Mouse (Mus musculus) limb, embryonic 14.5 days (tissue): Measurements from ENCODE around the gene Atp5mpl. TPM values are rescaled to one million over a fixed set of nuclear protein-coding genes. Genes with fewer than 3 reads are reported as not detected.

ENCODE experiments used
- ATAC-seq: fragments of 200-750 bp; cut with Nextera tagmentation; 2 replicates; pipeline ENCODE4 v1.8.0; 2017; ENCODE audit warnings: low read depth, moderate number of reproducible peaks, moderate TSS enrichment; ENCODE audit not compliant: low FRiP score
- DNase-seq: peaks from one replicate; pipeline ENCODE4 v3.0.0-alpha.2; 2015; ENCODE audit warnings: low spot score
- H3K27ac ChIP-seq: fragments of 300-500 bp; sonication (generic); replicated peaks from 2 replicates; pipeline ENCODE4 v1.5.1; 2014; ENCODE audit warnings: low read depth, mild to moderate bottlenecking, low read length, moderate library complexity, mixed read lengths
- H3K27me3 ChIP-seq: fragments of 300-500 bp; sonication (generic); 2 replicates; pipeline ENCODE4 v1.6.1; 2014; ENCODE audit warnings: low read length, mixed read lengths; ENCODE audit not compliant: control insufficient read depth, insufficient read depth
- H3K36me3 ChIP-seq: fragments of 300-500 bp; sonication (generic); 2 replicates; pipeline ENCODE4 v1.6.1; 2014; ENCODE audit warnings: mild to moderate bottlenecking, low read length, moderate library complexity, mixed read lengths; ENCODE audit not compliant: control insufficient read depth, insufficient read depth
- H3K4me1 ChIP-seq: fragments of 300-500 bp; sonication (generic); 2 replicates; pipeline ENCODE4 v1.6.1; 2014; ENCODE audit warnings: antibody characterized with exemption, low read length, mixed read lengths; ENCODE audit not compliant: control insufficient read depth, insufficient read depth
- H3K4me2 ChIP-seq: fragments of 300-500 bp; sonication (generic); replicated peaks from 2 replicates; pipeline ENCODE4 v1.6.1; 2014; ENCODE audit warnings: low read depth, mild to moderate bottlenecking, low read length, moderate library complexity; ENCODE audit not compliant: severe bottlenecking
- H3K4me3 ChIP-seq: fragments of 300-500 bp; sonication (generic); replicated peaks from 2 replicates; pipeline ENCODE4 v1.5.1; 2014; ENCODE audit warnings: low read length
- H3K9ac ChIP-seq: fragments of 300-500 bp; sonication (generic); 2 replicates; pipeline ENCODE4 v1.6.1; 2014; ENCODE audit warnings: mild to moderate bottlenecking, low read depth, low read length, moderate library complexity; ENCODE audit not compliant: severe bottlenecking
- H3K9me3 ChIP-seq: fragments of 300-500 bp; sonication (generic); 2 replicates; pipeline ENCODE4 v1.6.1; 2016; ENCODE audit warnings: low read length; ENCODE audit not compliant: control insufficient read depth
- POLR2A ChIP-seq: fragments of 200-500 bp; IDR thresholded peaks from 2 replicates; pipeline ENCODE4 v1.8.0; 2012; ENCODE audit warnings: inconsistent platforms, mild to moderate bottlenecking, moderate library complexity, borderline replicate concordance; ENCODE audit not compliant: insufficient read depth, insufficient read length; ENCODE audit errors: extremely low read depth
- WGBS: fragments of 180-500 bp; shearing (Covaris S2); extraction: QIAGEN DNeasy Blood & Tissue Kit; methylation state at CpG from one replicate; pipeline ENCODE4 v1.1.7; 2014; 5-methylcytosine and 5-hydroxymethylcytosine counted together
- polyA plus RNA-seq, 2 experiments: library from polyadenylated mRNA; depleted of rRNA in 1 of 2; stranded (reverse) in 1 of 2; unstranded in 1 of 2; fragments of >200 nt; fragmentation: Nextera tagmentation in 1 of 2; extraction: Ambion mirVana in 1 of 2; gene quantifications; 2 replicates each; pipeline versions ENCODE4 v1.2.1 to v1.2.3; 2012 to 2014

The Atp5mpl gene
- polyA plus RNA-seq, 2 experiments: 174 to 677 TPM

- Histone ChIP-seq H3K36me3 (no peaks in the 10 kb centered on the region), H3K9ac (0 out of 2 replicates have a peak overlapping the region, but pooled peaks have one; percentile 3), H3K9me3 (no peaks in the 10 kb centered on the region), H3K4me3 (no peak overlapping the region), H3K4me1 (peaks cover 13% of the 10 kb centered on the region), H3K27me3 (no peaks in the 10 kb centered on the region), H3K27ac (peak overlapping the region; percentile 38), H3K4me2 (no peak overlapping the region)
- DNase-seq: no peak
- ATAC-seq: no peak
- 43% methylated on average over 12 of the region's 12 CpGs for WGBS
- TF ChIP-seq POLR2A: no peak
Measured at GRCm38 (mm10) chr12:111916514-111917217, 50.1 kb downstream of the Atp5mpl start.

- Histone ChIP-seq H3K27me3 (no peaks in the 10 kb centered on the region), H3K4me1 (peaks cover 13% of the 10 kb centered on the region), H3K4me3 (no peak overlapping the region), H3K36me3 (no peaks in the 10 kb centered on the region), H3K9ac (no peak overlapping the region), H3K4me2 (no peak overlapping the region), H3K9me3 (no peaks in the 10 kb centered on the region), H3K27ac (peak overlapping the region; percentile 38; the same call in 1 of the 2 replicates)
- no peak for TF ChIP-seq POLR2A
- WGBS: 88% methylated on average over 6 of the region's 6 CpGs
- DNase-seq: no peak
- no peak for ATAC-seq
Measured at GRCm38 (mm10) chr12:111915781-111916180, 51.0 kb downstream of the Atp5mpl start.

GRCm38 (mm10) chr12:111914031-111914430, 52.7 kb downstream of the Atp5mpl start:
- H3K27ac ChIP-seq: no peak overlapping the region
- no peak for DNase-seq

GRCm38 (mm10) chr12:111912802-111913201, 54.0 kb downstream of the Atp5mpl start:
- ATAC-seq (no peak), DNase-seq (no peak)
- Histone ChIP-seq H3K27ac (no peak overlapping the region), H3K9me3 (no peaks in the 10 kb centered on the region), H3K4me1 (peaks cover 25% of the 10 kb centered on the region), H3K9ac (no peak overlapping the region), H3K4me2 (no peak overlapping the region), H3K4me3 (no peak overlapping the region), H3K36me3 (no peaks in the 10 kb centered on the region), H3K27me3 (no peaks in the 10 kb centered on the region)
- WGBS: 85% methylated on average over 7 of the region's 7 CpGs
- TF ChIP-seq POLR2A: no peak

More at GRCm38 (mm10) chr12:111914031-111914430, 52.7 kb downstream of the Atp5mpl start:
- H3K4me2 ChIP-seq: no peak overlapping the region
- H3K27me3 ChIP-seq: no peaks in the 10 kb centered on the region
- no peak overlapping the region for H3K4me3 ChIP-seq
- ATAC-seq: no peak
- peaks cover 18% of the 10 kb centered on the region for H3K4me1 ChIP-seq
- no peaks in the 10 kb centered on the region for H3K36me3 ChIP-seq
- 26% methylated on average over 3 of the region's 3 CpGs for WGBS
- no peaks in the 10 kb centered on the region for H3K9me3 ChIP-seq
- no peak overlapping the region for H3K9ac ChIP-seq
- no peak for TF ChIP-seq POLR2A

GRCm38 (mm10) chr12:111911796-111912195, 55.0 kb downstream of the Atp5mpl start:
- Histone ChIP-seq H3K4me3 (no peak overlapping the region), H3K9ac (no peak overlapping the region), H3K9me3 (no peaks in the 10 kb centered on the region), H3K4me2 (no peak overlapping the region), H3K27ac (no peak overlapping the region), H3K27me3 (no peaks in the 10 kb centered on the region), H3K4me1 (peaks cover 24% of the 10 kb centered on the region), H3K36me3 (no peaks in the 10 kb centered on the region)
- TF ChIP-seq POLR2A: no peak
- no peak for ATAC-seq
- DNase-seq: no peak
- 98% methylated on average over 2 of the region's 2 CpGs for WGBS

Other genes starting within 250 kb of the Atp5mpl start
- gene Klc1, start 208.1 kb downstream of the Atp5mpl start, polyA plus RNA-seq (2012; rRNA removed): 121 and 137 TPM in 2 replicates
- 104 and 110 TPM in 2 replicates for gene Klc1, start 208.1 kb downstream of the Atp5mpl start, polyA plus RNA-seq (2014; fragmentation: Nextera tagmentation; extraction: Ambion mirVana)
- gene Xrcc3, start 153.1 kb downstream of the Atp5mpl start, polyA plus RNA-seq (2012; rRNA removed): 26.3 and 32.9 TPM in 2 replicates
- 10.1 and 12.4 TPM in 2 replicates for gene Xrcc3, start 153.1 kb downstream of the Atp5mpl start, polyA plus RNA-seq (2014; fragmentation: Nextera tagmentation; extraction: Ambion mirVana)
- 102 and 114 TPM in 2 replicates for gene Zfyve21, start 152.8 kb downstream of the Atp5mpl start, polyA plus RNA-seq (2012; rRNA removed)
- gene Zfyve21, start 152.8 kb downstream of the Atp5mpl start, polyA plus RNA-seq (2014; fragmentation: Nextera tagmentation; extraction: Ambion mirVana): 110 and 119 TPM in 2 replicates
- 16.8 and 18.5 TPM in 2 replicates for gene Ppp1r13b, start 58.9 kb downstream of the Atp5mpl start, polyA plus RNA-seq (2012; rRNA removed)
- gene Ppp1r13b, start 58.9 kb downstream of the Atp5mpl start, polyA plus RNA-seq (2014; fragmentation: Nextera tagmentation; extraction: Ambion mirVana): 17.3 and 19.4 TPM in 2 replicates
- gene Tdrd9, start 4.6 kb upstream of the Atp5mpl start, polyA plus RNA-seq (2012; rRNA removed): 0.78 and 0.81 TPM in 2 replicates
- gene Tdrd9, start 4.6 kb upstream of the Atp5mpl start, polyA plus RNA-seq (2014; fragmentation: Nextera tagmentation; extraction: Ambion mirVana): 0.23 and 0.40 TPM in 2 replicates
- not detected in 2 replicates for gene Rd3l, start 14.3 kb upstream of the Atp5mpl start, polyA plus RNA-seq (2012; rRNA removed)
- gene Rd3l, start 14.3 kb upstream of the Atp5mpl start, polyA plus RNA-seq (2014; fragmentation: Nextera tagmentation; extraction: Ambion mirVana): not detected in 2 replicates
- gene Aspg, start 139.7 kb upstream of the Atp5mpl start, polyA plus RNA-seq (2012; rRNA removed): 4.7 and 6.1 TPM in 2 replicates
- 2.1 and 2.5 TPM in 2 replicates for gene Aspg, start 139.7 kb upstream of the Atp5mpl start, polyA plus RNA-seq (2014; fragmentation: Nextera tagmentation; extraction: Ambion mirVana)
- 21.6 and 29.1 TPM in 2 replicates for gene Kif26a, start 179.2 kb upstream of the Atp5mpl start, polyA plus RNA-seq (2012; rRNA removed)
- gene Kif26a, start 179.2 kb upstream of the Atp5mpl start, polyA plus RNA-seq (2014; fragmentation: Nextera tagmentation; extraction: Ambion mirVana): 6.2 and 7.0 TPM in 2 replicates